Mouse (Mus musculus): Measurements from ENCODE around the gene E330014E10Rik.
"Not testable (repeated sequence)": the region's sequence is repeated elsewhere in the genome, so short reads cannot be mapped to it uniquely, and the experiment has no call there.

Gene E330014E10Rik

GRCm38 (mm10) chr5:95775690-95776089, at the start of gene E330014E10Rik:
TSS of gene E330014E10Rik (plus strand) at chr5:95775990.
- not testable (repeated sequence) for DNase-seq (ENCODE audit: extremely low spot score)

DNA sequence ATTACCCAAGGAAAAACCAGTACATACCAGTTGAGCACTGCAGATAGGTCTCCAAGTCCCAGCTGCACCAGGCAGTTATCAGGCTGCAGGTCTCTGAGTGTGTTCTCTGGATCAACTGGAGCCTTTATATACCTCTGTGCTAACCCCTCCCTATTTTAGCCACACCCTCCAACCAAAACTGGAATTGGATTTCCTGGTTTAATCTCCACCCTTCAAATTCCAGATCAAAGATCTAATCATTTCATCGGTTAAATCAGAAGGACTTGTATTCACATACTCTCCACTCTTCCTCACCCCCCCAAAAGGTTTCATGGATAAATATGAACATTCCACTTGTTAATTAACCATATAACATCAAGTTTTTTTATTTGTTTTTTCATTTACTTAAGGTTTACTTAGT, 39.7 kb upstream of the E330014E10Rik start, which contains the start of gene Gm7978:
TSS of gene Gm7978 (minus strand) at position 101 of the 400 bp plus-strand sequence.
- not testable (repeated sequence) for DNase-seq (ENCODE audit: extremely low spot score)

DNA sequence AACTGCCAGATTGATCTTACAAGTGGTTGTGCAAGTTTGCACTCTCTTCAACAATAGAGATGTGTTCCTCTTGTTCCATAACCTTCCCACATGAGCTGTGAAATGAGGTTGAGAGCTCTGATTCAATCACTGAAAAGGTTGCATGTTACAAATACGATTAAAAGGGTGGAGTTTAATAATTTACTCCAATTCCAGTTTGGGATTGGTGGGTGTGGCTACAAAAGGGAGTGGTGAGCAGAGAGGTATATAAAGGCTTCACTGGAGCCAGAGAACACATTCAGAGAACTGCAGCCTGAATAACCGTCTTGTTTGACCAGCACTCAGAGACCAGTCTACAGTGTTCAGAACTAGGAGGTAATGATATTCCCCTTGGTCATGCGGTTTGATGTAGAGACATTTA, 34.1 kb upstream of the E330014E10Rik start, which contains the start of gene Gm7982:
TSS of gene Gm7982 (plus strand) at position 301 of the 400 bp plus-strand sequence.
- DNase-seq (ENCODE audit: extremely low spot score): not testable (repeated sequence)

- DNase-seq (ENCODE audit: extremely low spot score): not testable (repeated sequence)
Measured at GRCm38 (mm10) chr5:95810841-95811240, 35.1 kb downstream of the E330014E10Rik start.

GRCm38 (mm10) chr5:95836580-95836979, 60.8 kb downstream of the E330014E10Rik start:
- no peak for DNase-seq (ENCODE audit: extremely low spot score)

GRCm38 (mm10) chr5:95854030-95854429, 78.2 kb downstream of the E330014E10Rik start:
- DNase-seq (ENCODE audit: extremely low spot score): no peak

Data from embryo, embryonic 9.5 days (tissue).